Mouse (Mus musculus) hindbrain, embryonic 12.5 days (tissue): ENCODE results near the gene Hpca. TPM values are rescaled to one million over a fixed set of nuclear protein-coding genes. Genes with fewer than 3 reads are reported as not detected.

Source experiments
- ATAC-seq: fragments of 200-750 bp; cut with Nextera tagmentation; 2 replicates; pipeline ENCODE4 v1.8.0; 2017; ENCODE audit warnings: moderate TSS enrichment; ENCODE audit not compliant: low FRiP score
- H3K27ac ChIP-seq: fragments of 300-500 bp; sonication (generic); 2 replicates; pipeline ENCODE4 v1.5.1; 2016; ENCODE audit warnings: mild to moderate bottlenecking
- H3K27me3 ChIP-seq: fragments of 300-500 bp; sonication (generic); 2 replicates; pipeline ENCODE4 v1.6.1; 2016; ENCODE audit warnings: mild to moderate bottlenecking
- H3K36me3 ChIP-seq: fragments of 300-500 bp; sonication (generic); 2 replicates; pipeline ENCODE4 v1.6.1; 2016; ENCODE audit warnings: mild to moderate bottlenecking
- H3K4me1 ChIP-seq: fragments of 300-500 bp; sonication (generic); 2 replicates; pipeline ENCODE4 v1.6.1; 2016
- H3K4me2 ChIP-seq: fragments of 300-500 bp; sonication (generic); replicated peaks from 2 replicates; pipeline ENCODE4 v1.6.1; 2016; ENCODE audit warnings: mild to moderate bottlenecking
- H3K4me3 ChIP-seq: fragments of 300-500 bp; sonication (generic); 2 replicates; pipeline ENCODE4 v1.5.1; 2016; ENCODE audit warnings: mild to moderate bottlenecking
- H3K9ac ChIP-seq: fragments of 300-500 bp; sonication (generic); 2 replicates; pipeline ENCODE4 v1.6.1; 2016; ENCODE audit warnings: mild to moderate bottlenecking, moderate library complexity
- H3K9me3 ChIP-seq: fragments of 300-500 bp; sonication (generic); replicated peaks from 2 replicates; pipeline ENCODE4 v1.6.1; 2016; ENCODE audit warnings: mild to moderate bottlenecking
- WGBS: fragments of 180-500 bp; shearing (Covaris S2); methylation state at CpG from one replicate; pipeline ENCODE4 v1.1.7; 2016; 5-methylcytosine and 5-hydroxymethylcytosine counted together
- polyA plus RNA-seq: library from polyadenylated mRNA; unstranded; fragments of >200 nt; fragmentation: Nextera tagmentation; extraction: Ambion mirVana; gene quantifications from 2 replicates; pipeline ENCODE4 v1.2.1, GENCODE M21; 2016

Hpca gene
- 8.8 and 12.1 TPM in 2 replicates for polyA plus RNA-seq

DNA sequence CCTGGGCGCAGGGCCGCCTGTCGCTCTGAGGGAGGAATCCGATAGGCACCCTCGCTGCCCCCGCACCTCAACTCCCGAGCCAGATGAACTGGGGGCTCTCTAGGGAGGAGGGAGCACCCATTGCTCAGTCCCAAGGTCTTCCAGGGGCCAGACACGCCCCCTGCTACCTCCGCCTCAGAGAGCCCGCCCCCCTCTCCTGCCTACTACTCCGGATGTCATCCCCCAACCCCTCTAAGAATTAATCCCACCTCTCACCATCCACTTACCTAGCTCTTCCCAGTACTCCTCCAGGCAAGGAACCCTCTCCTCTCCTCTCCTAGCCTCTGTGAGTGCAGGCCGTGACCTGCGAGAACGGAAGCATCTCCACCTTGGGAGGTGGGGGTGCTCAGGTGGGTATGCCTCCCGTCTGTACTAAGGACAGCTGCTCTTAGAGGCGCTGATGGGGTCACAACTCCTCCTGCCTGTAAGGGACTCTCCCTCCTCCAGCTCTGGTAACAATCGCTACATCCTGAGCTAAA, at the start of gene Hpca:
TSS of gene Hpca (minus strand) at position 468 of the 518 bp plus-strand sequence.
- 0% methylated on average over 16 of the region's 17 CpGs for WGBS
- ATAC-seq, result 0 out of 2 replicates have a peak, but pooled peaks have one; percentile 1
- H3K4me2 ChIP-seq, result peak within 1 kb of the TSS; percentile 92
- 0 out of 2 replicates have a peak within 1 kb of the TSS, but pooled peaks have one; percentile 13 for H3K27ac ChIP-seq
- H3K36me3 ChIP-seq, result no peaks in the 10 kb centered on the region
- H3K9me3 ChIP-seq, result no peaks in the 10 kb centered on the region
- peak within 1 kb of the TSS; percentile 47 for H3K4me3 ChIP-seq
- peaks cover 68% of the 10 kb centered on the region for H3K27me3 ChIP-seq
- peaks cover 39% of the 10 kb centered on the region for H3K4me1 ChIP-seq
- peak within 1 kb of the TSS; percentile 65 for H3K9ac ChIP-seq

DNA sequence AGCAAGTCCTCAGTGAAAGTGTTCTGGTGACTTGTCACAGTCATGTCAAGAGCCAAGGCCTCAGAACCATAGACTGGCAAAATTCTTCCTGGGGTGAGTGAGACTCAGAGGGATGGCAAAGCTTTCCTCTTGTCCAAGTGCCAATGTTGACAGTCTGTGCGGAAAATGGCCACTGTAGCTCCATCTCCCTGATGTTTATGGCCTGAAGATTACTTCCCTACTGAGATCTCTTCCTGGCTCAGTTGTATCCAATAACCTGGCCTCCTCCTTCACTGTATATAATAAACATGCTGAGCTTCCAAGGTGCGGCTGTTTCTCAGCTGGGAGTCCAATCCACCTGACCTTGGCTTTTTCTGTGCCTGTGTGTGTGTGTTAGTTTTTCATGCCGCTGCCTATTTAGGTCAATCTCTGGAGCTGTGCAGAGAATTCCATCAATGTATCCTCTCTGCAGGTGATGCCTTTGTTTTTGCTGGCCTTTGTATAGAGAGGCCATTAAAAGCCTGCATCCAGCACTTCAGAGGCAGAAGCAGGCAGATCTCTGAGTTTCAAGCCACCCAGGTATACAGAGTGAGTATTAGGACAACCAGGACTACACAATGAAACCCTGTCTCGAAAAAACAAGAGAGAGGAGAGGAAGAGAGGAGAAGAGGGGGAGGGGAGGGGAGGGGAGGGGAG, 39.9 kb upstream of the Hpca start:
- Histone ChIP-seq H3K9me3 (no peaks in the 10 kb centered on the region), H3K4me1 (no peaks in the 10 kb centered on the region), H3K4me2 (no peak overlapping the region), H3K27ac (no peak overlapping the region), H3K27me3 (no peaks in the 10 kb centered on the region), H3K4me3 (no peak overlapping the region), H3K36me3 (peaks cover 26% of the 10 kb centered on the region), H3K9ac (no peak overlapping the region)
- no peak for ATAC-seq
- WGBS, result 91% methylated on average over 4 of the region's 4 CpGs

DNA sequence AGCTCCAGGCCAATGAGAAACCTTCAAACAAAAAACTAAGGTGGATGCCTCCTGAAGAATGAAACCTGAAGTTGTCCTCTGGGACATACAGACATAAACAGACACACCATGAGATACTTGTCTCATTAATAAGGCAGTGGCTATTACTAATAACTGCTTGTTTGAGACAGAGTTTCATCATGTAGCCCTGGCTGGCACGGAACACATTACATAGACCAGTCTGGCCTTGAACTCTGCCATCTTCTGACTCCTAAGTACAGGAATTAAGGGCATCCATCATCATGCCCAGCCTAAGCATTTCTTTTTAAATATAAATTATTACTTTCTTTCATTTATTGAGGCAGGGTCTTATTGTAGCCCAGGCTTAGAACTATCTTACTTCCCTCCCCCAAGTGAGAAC, 39.2 kb upstream of the Hpca start:
- ATAC-seq, result no peak

DNA sequence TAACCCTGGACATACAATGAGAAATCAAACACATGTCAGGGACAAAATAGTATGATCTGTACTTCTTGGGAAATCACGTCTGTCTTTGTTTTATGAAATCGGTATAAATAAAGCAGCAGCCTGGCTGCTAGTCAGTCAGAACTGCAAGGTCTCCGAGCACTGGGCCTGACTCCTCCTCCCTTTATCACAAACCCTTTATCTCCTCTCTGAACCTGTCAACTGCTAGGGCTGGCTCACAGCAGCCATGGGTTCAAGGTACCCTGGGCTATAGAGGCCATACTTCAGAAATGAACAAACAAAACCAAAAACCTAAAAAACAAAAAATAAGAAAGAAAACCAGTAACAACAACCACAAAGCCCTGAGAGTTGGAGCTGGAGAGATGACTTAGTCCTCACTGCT, 36.7 kb upstream of the Hpca start:
- no peak for ATAC-seq
- Histone ChIP-seq H3K36me3 (peaks cover 40% of the 10 kb centered on the region), H3K4me3 (no peak overlapping the region)

More for the DNA sequence above, 39.2 kb upstream of the Hpca start:
- Histone ChIP-seq H3K9ac (no peak overlapping the region), H3K9me3 (no peaks in the 10 kb centered on the region), H3K4me2 (no peak overlapping the region), H3K4me3 (no peak overlapping the region), H3K4me1 (no peaks in the 10 kb centered on the region), H3K27me3 (no peaks in the 10 kb centered on the region), H3K27ac (no peak overlapping the region), H3K36me3 (peaks cover 28% of the 10 kb centered on the region)
- 100% methylated on average over 1 of the region's 1 CpGs for whole genome bisulfite sequencing

DNA sequence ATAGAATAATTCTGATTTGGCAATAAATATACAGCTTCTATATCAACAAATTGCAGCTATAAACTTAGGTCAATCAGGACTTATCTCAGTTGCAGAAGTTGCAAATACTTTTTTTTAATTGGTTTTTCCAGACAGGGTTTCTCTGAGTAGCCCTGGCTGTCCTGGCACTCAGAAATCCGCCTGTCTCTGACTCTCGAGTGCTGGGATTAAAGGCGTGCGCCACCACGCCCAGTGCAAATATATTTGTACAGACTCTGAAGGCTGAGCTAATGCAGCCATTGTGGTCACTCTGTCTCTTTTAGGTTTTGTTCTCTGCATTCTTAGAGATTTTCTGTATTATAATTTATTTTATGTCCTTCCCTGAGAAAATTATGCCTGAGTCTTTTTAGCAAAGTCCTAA, 35.7 kb upstream of the Hpca start:
- Histone ChIP-seq H3K9ac (no peak overlapping the region), H3K4me3 (no peak overlapping the region), H3K4me1 (no peaks in the 10 kb centered on the region), H3K27ac (no peak overlapping the region), H3K27me3 (no peaks in the 10 kb centered on the region), H3K36me3 (peaks cover 43% of the 10 kb centered on the region), H3K9me3 (no peaks in the 10 kb centered on the region), H3K4me2 (no peak overlapping the region)
- ATAC-seq, result no peak
- 91% methylated on average over 5 of the region's 5 CpGs for WGBS

More for the DNA sequence above, 36.7 kb upstream of the Hpca start:
- H3K4me1 ChIP-seq, result no peaks in the 10 kb centered on the region
- H3K27me3 ChIP-seq, result no peaks in the 10 kb centered on the region
- no peak overlapping the region for H3K27ac ChIP-seq
- 77% methylated on average over 3 of the region's 3 CpGs for WGBS
- H3K9ac ChIP-seq, result no peak overlapping the region
- H3K4me2 ChIP-seq, result no peak overlapping the region
- no peaks in the 10 kb centered on the region for H3K9me3 ChIP-seq

- H3K27me3 ChIP-seq, result no peaks in the 10 kb centered on the region
- H3K4me2 ChIP-seq, result no peak overlapping the region
- H3K4me1 ChIP-seq, result peaks cover 4% of the 10 kb centered on the region; the same call in 1 of the 2 replicates
- ATAC-seq, result no peak
- no peak overlapping the region for H3K27ac ChIP-seq
- peaks cover 47% of the 10 kb centered on the region for H3K36me3 ChIP-seq
- no peak overlapping the region for H3K4me3 ChIP-seq
- H3K9me3 ChIP-seq, result no peaks in the 10 kb centered on the region
- H3K9ac ChIP-seq, result no peak overlapping the region
- 75% methylated on average over 4 of the region's 4 CpGs for WGBS
Measured at GRCm38 (mm10) chr4:129151276-129151811, 29.5 kb upstream of the Hpca start.

DNA sequence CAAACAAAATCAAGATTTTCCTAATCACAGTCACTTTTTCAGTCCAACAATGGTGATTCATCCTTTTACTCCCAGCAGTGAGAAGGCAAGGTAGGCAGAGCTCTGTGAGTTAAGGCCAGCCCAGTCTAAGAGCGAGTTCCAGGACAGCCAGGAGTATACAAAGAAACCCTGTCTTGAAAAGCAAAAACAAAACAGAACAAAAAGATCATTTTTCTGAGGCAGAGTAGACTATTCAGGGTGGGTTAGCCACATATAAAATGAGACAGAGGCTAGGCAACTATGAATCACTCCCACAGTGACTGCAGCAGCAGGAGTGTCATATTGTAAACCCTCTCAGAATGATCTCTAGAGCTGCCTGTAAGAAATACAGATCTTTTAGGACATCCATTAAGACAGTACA, 27.5 kb upstream of the Hpca start:
- no peaks in the 10 kb centered on the region for H3K27me3 ChIP-seq
- 68% methylated on average over 1 of the region's 1 CpGs for WGBS
- H3K4me2 ChIP-seq, result no peak overlapping the region
- H3K36me3 ChIP-seq, result peaks cover 31% of the 10 kb centered on the region
- peaks cover 11% of the 10 kb centered on the region for H3K4me1 ChIP-seq
- ATAC-seq, result no peak
- H3K4me3 ChIP-seq, result no peak overlapping the region
- H3K9me3 ChIP-seq, result no peaks in the 10 kb centered on the region
- no peak overlapping the region for H3K27ac ChIP-seq
- H3K9ac ChIP-seq, result no peak overlapping the region

DNA sequence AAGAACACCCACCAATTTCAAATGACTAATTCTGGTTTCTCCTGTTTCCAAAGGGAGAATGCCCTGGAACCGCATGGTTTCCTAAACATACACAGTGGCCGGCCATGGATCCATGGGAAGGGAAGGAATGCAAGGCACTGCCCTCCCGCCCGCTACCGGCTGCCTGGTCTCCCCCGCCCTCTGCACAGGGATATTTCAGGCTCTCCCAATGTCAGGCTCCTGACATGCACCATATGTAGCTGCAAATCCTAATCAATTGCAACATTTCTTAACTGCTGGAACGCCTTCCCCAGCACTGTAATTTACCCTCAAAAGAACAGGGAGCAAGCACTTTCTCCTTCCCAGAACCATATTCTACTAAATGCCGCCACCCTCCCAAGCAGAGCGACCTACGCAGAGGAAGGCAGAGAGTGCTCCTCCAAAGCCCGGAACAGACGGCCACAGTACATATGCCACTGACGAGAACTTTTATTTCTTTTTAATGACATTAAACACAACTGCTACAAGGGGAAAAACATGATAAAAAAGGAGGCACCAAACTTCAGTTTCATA, 25.8 kb upstream of the Hpca start:
- WGBS, result 88% methylated on average over 13 of the region's 13 CpGs
- Histone ChIP-seq H3K4me3 (no peak overlapping the region), H3K9me3 (no peaks in the 10 kb centered on the region), H3K27me3 (no peaks in the 10 kb centered on the region), H3K4me1 (peaks cover 11% of the 10 kb centered on the region), H3K27ac (no peak overlapping the region), H3K9ac (no peak overlapping the region), H3K4me2 (no peak overlapping the region), H3K36me3 (peaks cover 19% of the 10 kb centered on the region)
- no peak for ATAC-seq

GRCm38 (mm10) chr4:129146392-129146791, 24.6 kb upstream of the Hpca start:
- no peak for ATAC-seq
- Histone ChIP-seq H3K9me3 (no peaks in the 10 kb centered on the region), H3K9ac (no peak overlapping the region), H3K4me2 (no peak overlapping the region), H3K4me1 (peaks cover 17% of the 10 kb centered on the region), H3K4me3 (no peak overlapping the region), H3K36me3 (peaks cover 9% of the 10 kb centered on the region), H3K27ac (no peak overlapping the region), H3K27me3 (no peaks in the 10 kb centered on the region)
- WGBS, result 73% methylated on average over 2 of the region's 2 CpGs

- Histone ChIP-seq H3K27me3 (no peaks in the 10 kb centered on the region), H3K36me3 (peaks cover 9% of the 10 kb centered on the region), H3K27ac (no peak overlapping the region), H3K4me2 (no peak overlapping the region), H3K9ac (no peak overlapping the region), H3K4me1 (peaks cover 17% of the 10 kb centered on the region), H3K9me3 (no peaks in the 10 kb centered on the region), H3K4me3 (no peak overlapping the region)
- no peak for ATAC-seq
- WGBS, result 84% methylated on average over 4 of the region's 4 CpGs
Measured at GRCm38 (mm10) chr4:129145943-129146342, 24.1 kb upstream of the Hpca start.

- H3K9ac ChIP-seq, result no peak overlapping the region
- no peaks in the 10 kb centered on the region for H3K27me3 ChIP-seq
- H3K4me3 ChIP-seq, result no peak overlapping the region
- peaks cover 17% of the 10 kb centered on the region for H3K4me1 ChIP-seq
- H3K27ac ChIP-seq, result no peak overlapping the region
- peaks cover 9% of the 10 kb centered on the region; the same call in 1 of the 2 replicates for H3K36me3 ChIP-seq
- no peaks in the 10 kb centered on the region for H3K9me3 ChIP-seq
- H3K4me2 ChIP-seq, result no peak overlapping the region
- 80% methylated on average over 4 of the region's 4 CpGs for WGBS
- no peak for ATAC-seq
Measured at GRCm38 (mm10) chr4:129145411-129145810, 23.6 kb upstream of the Hpca start.
